Mouse (Mus musculus) bone marrow, adult 2 months (tissue): Measurements from ENCODE around the gene Zdhhc7. TPM values are rescaled to one million over a fixed set of nuclear protein-coding genes. Genes with fewer than 3 reads are reported as not detected.

Source experiments
- H3K27ac ChIP-seq: fragments of 200-500 bp; 2 replicates; pipeline ENCODE4 v1.5.1; 2012; ENCODE audit warnings: low read depth, mild to moderate bottlenecking, control low read depth, inconsistent platforms, low read length; ENCODE audit not compliant: control insufficient read depth, poor library complexity, insufficient read depth
- H3K4me1 ChIP-seq: fragments of 200-500 bp; 2 replicates; pipeline ENCODE4 v1.6.1; 2011; ENCODE audit warnings: low read length; ENCODE audit not compliant: control insufficient read depth, insufficient read depth
- H3K4me3 ChIP-seq: fragments of 200-500 bp; replicated peaks from 2 replicates; pipeline ENCODE3; 2011; ENCODE audit warnings: mild to moderate bottlenecking, low read depth, low read length, control low read depth; ENCODE audit not compliant: control insufficient read depth
- CTCF ChIP-seq: fragments of 200-500 bp; IDR thresholded peaks from 2 replicates; pipeline ENCODE4 v1.5.1; 2011; ENCODE audit warnings: low read length, control low read depth; ENCODE audit not compliant: control insufficient read depth, insufficient read depth
- POLR2A ChIP-seq: fragments of 200-500 bp; IDR thresholded peaks from 2 replicates; pipeline ENCODE4 v1.6.1; 2011; ENCODE audit warnings: low read depth, mild to moderate bottlenecking, control low read depth, low read length, borderline replicate concordance; ENCODE audit not compliant: control insufficient read depth
- WGBS: fragments of 180-500 bp; shearing (Covaris S2); methylation state at CpG from one replicate; pipeline ENCODE4 v1.1.7; 2018; 5-methylcytosine and 5-hydroxymethylcytosine counted together
- polyA plus RNA-seq: library from polyadenylated mRNA; stranded (reverse); fragments of >200 nt; gene quantifications from 2 replicates; pipeline ENCODE4 v1.2.4, GENCODE M21; 2011; ENCODE audit warnings: low replicate concordance; ENCODE audit not compliant: missing spikeins, insufficient read depth, insufficient read length

Gene Zdhhc7
- polyA plus RNA-seq = 8.6 and 18.7 TPM in 2 replicates

DNA sequence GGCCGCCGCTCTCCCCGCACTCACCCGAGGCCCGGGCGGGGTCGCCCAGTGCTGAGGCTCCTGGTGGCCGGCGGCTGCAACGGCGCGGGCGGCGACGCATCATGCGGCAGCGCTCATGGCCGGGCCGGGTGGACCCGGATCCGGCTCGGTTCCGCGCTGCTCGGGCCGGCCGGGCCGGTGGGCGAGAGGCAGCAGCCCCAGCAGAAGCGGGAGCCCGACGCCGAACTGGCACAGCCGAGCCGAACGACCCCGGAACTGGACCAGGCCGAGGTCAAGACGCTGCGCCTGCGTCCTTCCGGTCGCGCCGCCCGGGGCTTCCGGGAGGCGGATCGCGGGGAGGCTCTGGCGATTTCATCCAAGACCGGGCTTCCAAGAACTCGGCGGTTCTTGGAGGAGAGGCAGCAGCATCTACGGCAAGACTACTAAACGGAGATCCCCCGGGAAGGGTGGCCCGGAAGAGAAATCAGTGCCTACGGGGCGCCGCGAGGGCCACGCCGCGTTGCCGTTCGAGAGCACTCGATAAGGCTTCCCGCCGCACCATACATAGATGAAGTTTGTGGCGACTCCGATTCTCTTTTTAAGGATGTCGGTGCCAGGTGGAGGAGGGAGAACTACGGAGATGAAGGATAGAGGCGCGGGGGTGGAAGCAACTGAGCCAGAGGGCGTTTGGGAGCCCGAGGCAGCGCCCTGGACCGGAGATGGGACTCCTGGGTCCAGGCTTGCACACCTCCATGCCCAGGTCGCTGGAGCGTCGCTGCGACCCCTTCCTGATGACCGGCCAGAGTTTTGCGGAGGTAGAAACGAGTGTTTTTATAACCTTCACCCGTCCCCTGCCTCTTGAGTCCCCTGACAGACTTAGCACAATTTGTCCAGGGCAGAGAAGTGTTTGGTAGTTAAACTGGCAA lies at the start of gene Zdhhc7:
Gene Zdhhc7 (minus strand): TSS at position 415 of the 905 bp plus-strand sequence.
- TF ChIP-seq POLR2A (no peak), CTCF (no peak)
- under 1% methylated on average over 88 of the region's 88 CpGs for WGBS
- Histone ChIP-seq H3K27ac (peak within 1 kb of the TSS; percentile 85), H3K4me3 (peak within 1 kb of the TSS; percentile 85), H3K4me1 (no peaks in the 10 kb centered on the region)

DNA sequence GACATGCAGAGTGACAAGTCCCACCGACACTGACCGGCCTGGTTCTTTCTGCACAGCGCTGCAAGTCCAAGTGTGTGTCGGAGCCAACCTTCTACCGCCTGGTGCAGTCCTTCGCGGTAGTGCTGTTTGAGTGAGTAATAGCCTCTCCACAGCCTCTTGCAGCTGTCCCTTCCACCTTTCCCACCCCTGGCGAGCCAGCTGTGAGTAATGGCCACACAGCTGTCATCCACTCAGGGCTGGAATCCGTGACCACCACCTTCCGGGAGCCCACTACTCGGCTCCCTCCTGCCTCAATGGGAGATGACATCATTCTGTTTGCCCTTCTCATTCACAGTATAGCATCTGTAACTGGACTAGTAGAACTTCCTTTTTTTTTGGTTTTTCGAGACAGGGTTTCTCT lies 48.7 kb upstream of the Zdhhc7 start:
- TF ChIP-seq CTCF (no peak), POLR2A (no peak)
- Histone ChIP-seq H3K4me3 (no peak overlapping the region), H3K4me1 (peaks cover 4% of the 10 kb centered on the region), H3K27ac (no peak overlapping the region)
- WGBS = 60% methylated on average over 12 of the region's 12 CpGs

- Histone ChIP-seq H3K4me1 (peaks cover 2% of the 10 kb centered on the region), H3K27ac (no peak overlapping the region)
- no peak for TF ChIP-seq POLR2A
- TF ChIP-seq CTCF = no peak
Measured at GRCm38 (mm10) chr8:120146051-120146450, 44.8 kb upstream of the Zdhhc7 start.

GRCm38 (mm10) chr8:120144652-120145301 lies 43.5 kb upstream of the Zdhhc7 start:
- H3K4me3 ChIP-seq = no peak overlapping the region
- TF ChIP-seq CTCF (no peak), POLR2A (no peak)
- H3K4me1 ChIP-seq = no peaks in the 10 kb centered on the region; the same call in 1 of the 2 replicates
- 57% methylated on average over 12 of the region's 12 CpGs for WGBS
- H3K27ac ChIP-seq = no peak overlapping the region

More at GRCm38 (mm10) chr8:120146051-120146450, 44.8 kb upstream of the Zdhhc7 start:
- 79% methylated on average over 1 of the region's 1 CpGs for WGBS
- H3K4me3 ChIP-seq = no peak overlapping the region

GRCm38 (mm10) chr8:120143911-120144651 lies 42.8 kb upstream of the Zdhhc7 start:
- no peak overlapping the region for H3K4me3 ChIP-seq
- TF ChIP-seq POLR2A (no peak), CTCF (no peak)
- no peak overlapping the region for H3K27ac ChIP-seq
- no peaks in the 10 kb centered on the region; the same call in 1 of the 2 replicates for H3K4me1 ChIP-seq
- WGBS = 83% methylated on average over 15 of the region's 15 CpGs

DNA sequence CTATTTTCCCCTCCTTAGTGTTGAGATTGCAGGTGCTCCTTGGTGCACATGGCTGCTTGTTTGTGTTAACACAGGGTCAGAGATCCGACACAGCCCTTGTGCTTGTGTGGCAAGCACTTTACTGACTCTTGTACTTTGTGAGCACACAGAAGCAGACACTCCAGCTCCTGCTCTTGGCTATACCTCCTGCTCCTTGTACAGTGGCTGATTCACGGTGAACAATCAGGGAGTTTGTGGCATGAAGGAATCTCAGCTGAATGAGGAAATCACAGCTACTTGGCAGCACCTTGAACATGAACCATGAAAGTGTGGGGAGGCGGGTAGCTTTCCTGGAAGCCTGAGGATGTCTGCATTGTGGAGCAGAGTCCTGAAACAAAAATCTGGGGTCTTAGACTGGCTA lies 39.5 kb upstream of the Zdhhc7 start:
- Histone ChIP-seq H3K4me1 (no peaks in the 10 kb centered on the region; the same call in 1 of the 2 replicates), H3K27ac (no peak overlapping the region), H3K4me3 (no peak overlapping the region)
- no peak for TF ChIP-seq CTCF
- TF ChIP-seq POLR2A = no peak
- 67% methylated on average over 3 of the region's 3 CpGs for WGBS

DNA sequence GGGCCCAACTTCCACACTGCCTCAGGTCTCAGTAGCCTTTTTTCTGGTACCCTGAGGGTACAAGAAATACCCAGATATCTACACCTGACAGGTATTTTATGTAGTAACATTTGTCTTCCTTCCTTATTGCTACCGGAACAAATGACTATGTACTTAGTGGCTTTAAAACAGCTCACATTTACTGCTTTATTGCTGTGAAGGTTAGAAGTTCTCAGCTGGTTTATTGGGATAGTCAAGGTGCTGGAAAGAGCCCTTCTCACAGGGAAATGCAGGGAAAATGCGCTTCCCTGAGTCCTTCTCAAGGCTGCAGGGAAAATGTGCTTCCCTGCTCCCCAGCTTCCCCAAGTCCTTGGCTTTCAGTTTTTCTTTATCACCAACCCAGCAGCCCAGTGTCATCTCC lies 37.7 kb upstream of the Zdhhc7 start:
- TF ChIP-seq CTCF (no peak), POLR2A (no peak)
- Histone ChIP-seq H3K4me1 (peaks cover 3% of the 10 kb centered on the region; the same call in 1 of the 2 replicates), H3K4me3 (no peak overlapping the region), H3K27ac (no peak overlapping the region)
- 78% methylated on average over 2 of the region's 2 CpGs for WGBS
